Mouse (Mus musculus) limb, embryonic 11.5 days (tissue): ENCODE data around the gene Rab26. TPM values are rescaled to one million over a fixed set of nuclear protein-coding genes. Genes with fewer than 3 reads are reported as not detected.

Source experiments
- ATAC-seq: fragments of 200-750 bp; cut with Nextera tagmentation; 2 replicates; pipeline ENCODE4 v1.8.0; 2017; ENCODE audit warnings: low read depth; ENCODE audit not compliant: insufficient number of reproducible peaks, low FRiP score, low TSS enrichment
- DNase-seq: peaks from one replicate; pipeline ENCODE4 v3.0.0-alpha.2; 2015; ENCODE audit warnings: low spot score
- H3K27ac ChIP-seq: fragments of 300-500 bp; sonication (generic); replicated peaks from 2 replicates; pipeline ENCODE4 v1.5.1; 2014; ENCODE audit warnings: low read depth, mild to moderate bottlenecking, low read length
- H3K27me3 ChIP-seq: fragments of 300-500 bp; sonication (generic); 2 replicates; pipeline ENCODE4 v1.6.1; 2014; ENCODE audit warnings: mild to moderate bottlenecking, low read length, mixed read lengths; ENCODE audit not compliant: control insufficient read depth, insufficient read depth
- H3K36me3 ChIP-seq: fragments of 300-500 bp; sonication (generic); 2 replicates; pipeline ENCODE4 v1.6.1; 2014; ENCODE audit warnings: mild to moderate bottlenecking, low read length, moderate library complexity, mixed read lengths; ENCODE audit not compliant: control insufficient read depth, insufficient read depth
- H3K4me1 ChIP-seq: fragments of 300-500 bp; sonication (generic); 2 replicates; pipeline ENCODE4 v1.6.1; 2014; ENCODE audit warnings: low read length, mixed read lengths; ENCODE audit not compliant: control insufficient read depth, insufficient read depth
- H3K4me2 ChIP-seq: fragments of 300-500 bp; sonication (generic); 2 replicates; pipeline ENCODE4 v1.6.1; 2014; ENCODE audit warnings: low read depth, mild to moderate bottlenecking, moderate library complexity; ENCODE audit not compliant: severe bottlenecking
- H3K4me3 ChIP-seq: fragments of 300-500 bp; sonication (generic); 2 replicates; pipeline ENCODE4 v1.5.1; 2014; ENCODE audit warnings: low read depth, low read length
- H3K9ac ChIP-seq: fragments of 300-500 bp; sonication (generic); 2 replicates; pipeline ENCODE4 v1.6.1; 2014; ENCODE audit warnings: mild to moderate bottlenecking, low read length
- H3K9me3 ChIP-seq: fragments of 300-500 bp; sonication (generic); 2 replicates; pipeline ENCODE4 v1.6.1; 2016; ENCODE audit warnings: low read length; ENCODE audit not compliant: control insufficient read depth
- WGBS: fragments of 180-500 bp; shearing (Covaris S2); extraction: QIAGEN DNeasy Blood & Tissue Kit; methylation state at CpG from one replicate; pipeline ENCODE4 v1.1.7; 2014; 5-methylcytosine and 5-hydroxymethylcytosine counted together
- polyA plus RNA-seq: library from polyadenylated mRNA; unstranded; fragments of >200 nt; fragmentation: Nextera tagmentation; extraction: Ambion mirVana; gene quantifications from 2 replicates; pipeline ENCODE4 v1.2.1, GENCODE M21; 2014

The Rab26 gene
- polyA plus RNA-seq, 1 experiment from 2014 or later: 3.1 TPM

- Histone ChIP-seq H3K27me3 (no peaks in the 10 kb centered on the region), H3K9me3 (no peaks in the 10 kb centered on the region), H3K9ac (no peak overlapping the region), H3K4me2 (no peak overlapping the region), H3K4me3 (no peak overlapping the region), H3K27ac (no peak overlapping the region), H3K36me3 (peaks cover 22% of the 10 kb centered on the region), H3K4me1 (no peaks in the 10 kb centered on the region)
- peak; percentile 74 for DNase-seq
- 0 out of 2 replicates have a peak, but pooled peaks have one; percentile 40 for ATAC-seq
- whole genome bisulfite sequencing: 64% methylated on average over 5 of the region's 5 CpGs
These were observed 20.4 kb downstream of the Rab26 start for GRCm38 (mm10) chr17:24513609-24514008.

GRCm38 (mm10) chr17:24507806-24508460 is 26.1 kb downstream of the Rab26 start:
- H3K9ac ChIP-seq: no peak overlapping the region
- H3K4me2 ChIP-seq: no peak overlapping the region
- no peak overlapping the region for H3K4me3 ChIP-seq
- ATAC-seq (no peak), DNase-seq (no peak)
- H3K27me3 ChIP-seq: peaks cover 2% of the 10 kb centered on the region; the same call in 1 of the 2 replicates
- no peaks in the 10 kb centered on the region for H3K9me3 ChIP-seq
- no peak overlapping the region for H3K27ac ChIP-seq
- H3K36me3 ChIP-seq: peaks cover 16% of the 10 kb centered on the region
- 86% methylated on average over 12 of the region's 12 CpGs for WGBS
- H3K4me1 ChIP-seq: peaks cover 3% of the 10 kb centered on the region; the same call in 1 of the 2 replicates

- H3K4me3 ChIP-seq: no peak overlapping the region
- H3K9me3 ChIP-seq: no peaks in the 10 kb centered on the region
- H3K4me2 ChIP-seq: no peak overlapping the region
- H3K27ac ChIP-seq: no peak overlapping the region
- peak overlapping the region; percentile 9; the same call in 1 of the 2 replicates for H3K9ac ChIP-seq
- H3K36me3 ChIP-seq: peaks cover 16% of the 10 kb centered on the region
- peaks cover 2% of the 10 kb centered on the region; the same call in 1 of the 2 replicates for H3K27me3 ChIP-seq
- DNase-seq (no peak), ATAC-seq (no peak)
- peaks cover 3% of the 10 kb centered on the region; the same call in 1 of the 2 replicates for H3K4me1 ChIP-seq
- 52% methylated on average over 15 of the region's 19 CpGs for WGBS
These were observed 26.8 kb downstream of the Rab26 start for GRCm38 (mm10) chr17:24507129-24507664.

- peaks cover 3% of the 10 kb centered on the region; the same call in 1 of the 2 replicates for H3K4me1 ChIP-seq
- 0 out of 2 replicates have a peak overlapping the region, but pooled peaks have one; percentile 7 for H3K9ac ChIP-seq
- H3K9me3 ChIP-seq: no peaks in the 10 kb centered on the region
- peaks cover 2% of the 10 kb centered on the region; the same call in 1 of the 2 replicates for H3K27me3 ChIP-seq
- no peak overlapping the region for H3K27ac ChIP-seq
- peaks cover 16% of the 10 kb centered on the region for H3K36me3 ChIP-seq
- ATAC-seq: no peak
- WGBS: 23% methylated on average over 36 of the region's 36 CpGs
- DNase-seq: peak; percentile 35
- H3K4me3 ChIP-seq: no peak overlapping the region
- H3K4me2 ChIP-seq: peak overlapping the region; percentile 22; the same call in 1 of the 2 replicates
These were observed 27.5 kb downstream of the Rab26 start for GRCm38 (mm10) chr17:24506332-24507070.

GRCm38 (mm10) chr17:24505286-24505955 is 28.6 kb downstream of the Rab26 start:
- Histone ChIP-seq H3K9ac (no peak overlapping the region), H3K36me3 (peaks cover 13% of the 10 kb centered on the region), H3K27me3 (peaks cover 2% of the 10 kb centered on the region; the same call in 1 of the 2 replicates), H3K4me1 (peaks cover 3% of the 10 kb centered on the region; the same call in 1 of the 2 replicates), H3K4me3 (no peak overlapping the region), H3K27ac (no peak overlapping the region), H3K4me2 (no peak overlapping the region), H3K9me3 (no peaks in the 10 kb centered on the region)
- ATAC-seq (no peak), DNase-seq (no peak)
- 91% methylated on average over 30 of the region's 30 CpGs for WGBS

GRCm38 (mm10) chr17:24504085-24504484 is 29.9 kb downstream of the Rab26 start:
- Histone ChIP-seq H3K36me3 (peaks cover 5% of the 10 kb centered on the region; the same call in 1 of the 2 replicates), H3K27me3 (peaks cover 2% of the 10 kb centered on the region; the same call in 1 of the 2 replicates), H3K4me2 (no peak overlapping the region), H3K27ac (no peak overlapping the region), H3K9me3 (no peaks in the 10 kb centered on the region), H3K4me1 (peaks cover 3% of the 10 kb centered on the region; the same call in 1 of the 2 replicates), H3K9ac (no peak overlapping the region), H3K4me3 (no peak overlapping the region)
- 87% methylated on average over 10 of the region's 10 CpGs for WGBS
- DNase-seq: no peak
- no peak for ATAC-seq

- ATAC-seq (no peak), DNase-seq (no peak)
- Histone ChIP-seq H3K4me2 (peak overlapping the region; percentile 7; the same call in 1 of the 2 replicates), H3K4me1 (peaks cover 3% of the 10 kb centered on the region; the same call in 1 of the 2 replicates), H3K27ac (no peak overlapping the region), H3K9me3 (no peaks in the 10 kb centered on the region), H3K36me3 (peaks cover 2% of the 10 kb centered on the region; the same call in 1 of the 2 replicates), H3K9ac (no peak overlapping the region), H3K4me3 (no peak overlapping the region), H3K27me3 (peaks cover 2% of the 10 kb centered on the region; the same call in 1 of the 2 replicates)
- 44% methylated on average over 11 of the region's 11 CpGs for WGBS
These were observed 31.8 kb downstream of the Rab26 start for GRCm38 (mm10) chr17:24502208-24502607.

GRCm38 (mm10) chr17:24496026-24496425 is 38.0 kb downstream of the Rab26 start:
- Histone ChIP-seq H3K4me3 (no peak overlapping the region), H3K27ac (no peak overlapping the region), H3K9me3 (no peaks in the 10 kb centered on the region), H3K36me3 (no peaks in the 10 kb centered on the region), H3K27me3 (no peaks in the 10 kb centered on the region; the same call in 1 of the 2 replicates), H3K4me1 (no peaks in the 10 kb centered on the region), H3K4me2 (no peak overlapping the region), H3K9ac (no peak overlapping the region)
- ATAC-seq (no peak), DNase-seq (no peak)
- 90% methylated on average over 1 of the region's 1 CpGs for WGBS
